Mouse (Mus musculus) spleen, adult 2 months (tissue): ENCODE measurements at regions not wholly inside any gene's neighbourhood (a gene's known extent, or its start where the extent isn't known, plus 50 kb on each side); places are given as distances from the start of the nearest gene placed in this dataset.

Source experiments
- DNase-seq, 2 experiments: peaks; one replicate each; pipeline versions ENCODE4 v3.0.0 to v3.0.0-alpha.2; 2012 to 2021; ENCODE audit warnings: low spot score in 2 of 2, low read depth in 1 of 2
- H3K27ac ChIP-seq: fragments of 200-500 bp; 2 replicates; pipeline ENCODE4 v1.5.1; 2012; ENCODE audit warnings: low read length, inconsistent platforms; ENCODE audit not compliant: insufficient read depth
- H3K27me3 ChIP-seq: fragments of 200-500 bp; 2 replicates; pipeline ENCODE4 v1.6.1; 2012; ENCODE audit warnings: mild to moderate bottlenecking, moderate library complexity, low read length, inconsistent platforms; ENCODE audit not compliant: control insufficient read depth, insufficient read depth
- H3K36me3 ChIP-seq: fragments of 200-500 bp; 2 replicates; pipeline ENCODE4 v1.6.1; 2012; ENCODE audit warnings: mild to moderate bottlenecking, low read length, inconsistent platforms; ENCODE audit not compliant: control insufficient read depth, insufficient read depth
- H3K4me1 ChIP-seq: fragments of 200-500 bp; 2 replicates; pipeline ENCODE4 v1.6.1; 2011; ENCODE audit warnings: inconsistent platforms; ENCODE audit not compliant: control insufficient read depth, insufficient read depth, insufficient read length
- H3K4me3 ChIP-seq: fragments of 200-500 bp; 2 replicates; pipeline ENCODE4 v1.5.1; 2011; ENCODE audit warnings: mild to moderate bottlenecking, inconsistent platforms; ENCODE audit not compliant: insufficient read depth, insufficient read length; ENCODE audit errors: extremely low read depth
- CTCF ChIP-seq: fragments of 200-500 bp; IDR thresholded peaks from 2 replicates; pipeline ENCODE4 v1.5.1; 2011; ENCODE audit warnings: mild to moderate bottlenecking, inconsistent platforms; ENCODE audit not compliant: insufficient read depth, insufficient read length, insufficient replicate concordance; ENCODE audit errors: extremely low read depth
- POLR2A ChIP-seq: fragments of 200-500 bp; IDR thresholded peaks from 2 replicates; pipeline ENCODE4 v1.6.1; 2011; ENCODE audit warnings: low read depth, low read length, inconsistent platforms
- WGBS: fragments of 180-500 bp; shearing (Covaris S2); methylation state at CpG from one replicate; pipeline ENCODE4 v1.1.7; 2018; 5-methylcytosine and 5-hydroxymethylcytosine counted together

DNA sequence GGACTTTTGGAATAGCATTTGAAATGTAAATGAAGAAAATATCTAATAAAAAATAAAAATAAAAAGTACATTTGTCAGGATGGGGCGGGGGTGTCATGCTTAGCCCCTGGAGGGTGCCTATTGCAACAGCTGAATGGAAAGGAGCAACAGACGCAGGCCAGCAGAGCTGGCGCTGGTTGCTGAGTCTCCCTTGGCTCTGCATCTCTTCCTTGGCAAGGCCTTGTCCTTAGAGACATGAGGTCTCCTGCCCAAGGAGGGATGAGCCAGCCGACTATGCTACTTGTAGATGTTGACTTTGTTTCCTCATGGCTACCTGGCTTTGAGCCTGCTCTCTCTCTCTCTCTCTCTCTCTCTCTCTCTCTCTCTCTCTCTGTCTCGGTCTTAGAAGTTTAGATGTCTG, 166.4 kb downstream of the Opa1 start:
- 89% methylated on average over 5 of the region's 5 CpGs for WGBS
- H3K4me1 ChIP-seq = no peaks in the 10 kb centered on the region
- no peak for DNase-seq
- no peak overlapping the region for H3K27ac ChIP-seq
- H3K27me3 ChIP-seq = no peaks in the 10 kb centered on the region
- no peak for TF ChIP-seq POLR2A
- TF ChIP-seq CTCF = no peak
- no peaks in the 10 kb centered on the region for H3K36me3 ChIP-seq
- no peak overlapping the region for H3K4me3 ChIP-seq

DNA sequence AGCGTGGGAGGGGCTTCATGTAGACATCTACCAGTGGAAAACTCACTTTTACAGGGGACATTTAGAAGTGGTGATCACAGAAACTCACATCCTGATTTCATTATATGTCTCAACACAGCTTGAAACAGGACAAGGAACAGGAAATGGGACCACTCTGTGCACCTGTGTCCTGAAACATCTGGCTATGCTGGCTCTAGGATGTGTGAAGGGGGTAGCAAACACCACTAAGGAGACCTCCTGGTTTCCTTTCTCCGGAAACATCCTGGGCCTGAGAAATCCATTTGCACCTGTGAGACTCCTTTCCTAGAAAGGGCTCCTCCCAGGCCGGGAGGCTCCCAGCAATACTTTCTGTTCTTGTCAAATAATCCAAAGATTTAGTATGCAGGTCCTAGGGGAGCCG, 167.1 kb downstream of the Opa1 start:
- no peak overlapping the region for H3K4me3 ChIP-seq

DNA sequence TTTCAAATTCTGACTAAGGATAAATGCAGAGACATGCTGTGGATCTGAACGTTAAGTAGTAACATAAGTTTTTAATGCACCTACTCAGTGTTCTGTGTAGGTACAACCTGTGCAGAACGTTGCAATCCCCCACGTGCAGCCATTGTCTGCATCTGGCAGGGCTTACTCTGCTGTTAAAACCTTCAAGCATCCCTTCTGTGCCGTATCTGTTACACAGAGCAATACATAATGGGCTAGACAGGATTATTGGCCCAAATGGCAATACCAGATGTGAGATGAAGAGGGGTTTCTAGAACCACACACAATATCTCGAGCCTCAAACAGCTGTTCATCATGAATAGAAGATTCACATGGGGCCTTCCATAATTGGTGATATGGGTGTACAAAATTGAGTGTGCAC, 170.0 kb downstream of the Opa1 start:
- H3K36me3 ChIP-seq = no peaks in the 10 kb centered on the region
- no peaks in the 10 kb centered on the region for H3K4me1 ChIP-seq
- TF ChIP-seq POLR2A (no peak), CTCF (no peak)
- no peaks in the 10 kb centered on the region for H3K27me3 ChIP-seq
- no peak for DNase-seq
- H3K4me3 ChIP-seq = no peak overlapping the region
- whole genome bisulfite sequencing = 85% methylated on average over 5 of the region's 5 CpGs
- no peak overlapping the region for H3K27ac ChIP-seq

More for the DNA sequence above, 167.1 kb downstream of the Opa1 start:
- H3K27ac ChIP-seq = no peak overlapping the region
- no peaks in the 10 kb centered on the region for H3K4me1 ChIP-seq
- TF ChIP-seq POLR2A (no peak), CTCF (no peak)
- DNase-seq = no peak
- H3K36me3 ChIP-seq = no peaks in the 10 kb centered on the region
- 86% methylated on average over 4 of the region's 4 CpGs for WGBS
- H3K27me3 ChIP-seq = no peaks in the 10 kb centered on the region

DNA sequence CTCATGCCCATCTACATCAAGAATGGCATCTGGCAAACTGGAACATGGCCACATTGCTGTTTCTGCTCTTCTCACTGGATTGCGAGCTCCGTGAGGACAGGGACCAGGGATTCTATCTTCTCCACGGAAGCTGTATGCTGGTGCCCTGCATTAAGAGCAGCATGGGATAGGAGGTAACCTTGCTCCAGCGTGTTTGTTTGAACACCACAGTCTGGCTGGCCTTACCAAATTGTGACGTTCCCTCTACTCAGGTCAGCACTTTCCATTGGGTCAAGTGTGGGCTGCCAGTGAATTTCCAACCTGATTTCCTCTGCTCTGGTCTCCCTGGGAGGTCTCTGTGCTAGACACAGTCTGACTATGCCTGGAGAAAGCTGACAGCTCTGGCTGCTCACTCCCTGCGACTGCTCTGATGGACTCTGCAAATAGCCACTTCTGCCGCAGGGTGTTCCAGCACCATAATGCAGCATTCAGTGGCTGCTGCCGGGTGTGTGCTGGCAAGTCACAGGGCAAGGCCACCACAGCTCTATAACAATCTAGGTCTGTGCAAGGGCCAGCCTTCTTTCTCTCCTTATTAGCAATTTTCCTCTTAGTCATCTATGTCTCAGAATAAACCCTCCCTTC, 175.6 kb downstream of the Opa1 start:
- WGBS = 83% methylated on average over 8 of the region's 8 CpGs
- TF ChIP-seq CTCF (no peak), POLR2A (no peak)
- Histone ChIP-seq H3K4me1 (no peaks in the 10 kb centered on the region), H3K27me3 (no peaks in the 10 kb centered on the region), H3K27ac (no peak overlapping the region), H3K4me3 (no peak overlapping the region), H3K36me3 (no peaks in the 10 kb centered on the region)
- DNase-seq = no peak

DNA sequence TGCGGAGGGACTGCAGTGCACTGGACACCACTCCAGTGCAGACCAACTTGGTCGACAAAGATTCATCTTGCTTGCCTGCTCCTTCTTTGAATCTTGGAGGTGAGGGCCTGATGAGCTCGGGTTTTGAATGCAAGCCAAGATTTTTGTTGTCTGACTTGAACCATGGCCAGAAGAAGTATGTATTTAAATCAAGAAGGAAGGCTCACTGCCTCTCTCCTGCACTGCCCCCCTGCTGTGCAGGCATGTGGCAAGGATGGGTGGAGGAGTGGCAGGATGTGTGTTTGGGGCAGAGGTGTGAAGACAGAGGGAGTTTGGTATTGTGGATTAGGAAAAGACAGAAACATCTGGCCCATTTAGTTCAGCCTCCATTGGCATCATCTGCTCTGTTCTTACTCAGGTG, 179.1 kb downstream of the Opa1 start:
- WGBS = 80% methylated on average over 3 of the region's 3 CpGs
- no peaks in the 10 kb centered on the region for H3K27me3 ChIP-seq
- H3K36me3 ChIP-seq = no peaks in the 10 kb centered on the region
- no peak overlapping the region for H3K4me3 ChIP-seq
- no peaks in the 10 kb centered on the region for H3K4me1 ChIP-seq
- H3K27ac ChIP-seq = no peak overlapping the region
- no peak for TF ChIP-seq CTCF
- TF ChIP-seq POLR2A = no peak
- DNase-seq = no peak

DNA sequence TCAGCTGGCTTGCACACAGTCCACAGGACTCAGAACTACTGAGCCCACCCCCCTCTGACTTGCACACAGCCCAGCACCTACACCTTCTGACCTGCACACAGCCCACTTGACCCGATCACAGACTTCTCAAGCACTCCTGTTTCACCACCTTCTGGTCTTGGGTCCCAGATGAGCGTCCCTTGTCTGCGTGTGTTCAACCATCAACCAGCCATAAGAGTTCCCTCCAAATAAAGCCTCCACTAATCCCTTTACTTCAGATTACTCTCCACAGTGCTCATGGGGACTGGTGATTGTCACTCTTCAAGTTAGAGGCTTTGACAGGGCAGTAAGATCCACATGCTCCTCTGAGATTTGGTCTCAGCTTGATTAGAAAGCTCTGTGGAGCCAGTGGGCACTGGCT, 180.3 kb downstream of the Opa1 start:
- no peak for TF ChIP-seq POLR2A
- no peak for TF ChIP-seq CTCF
- H3K27me3 ChIP-seq = no peaks in the 10 kb centered on the region

DNA sequence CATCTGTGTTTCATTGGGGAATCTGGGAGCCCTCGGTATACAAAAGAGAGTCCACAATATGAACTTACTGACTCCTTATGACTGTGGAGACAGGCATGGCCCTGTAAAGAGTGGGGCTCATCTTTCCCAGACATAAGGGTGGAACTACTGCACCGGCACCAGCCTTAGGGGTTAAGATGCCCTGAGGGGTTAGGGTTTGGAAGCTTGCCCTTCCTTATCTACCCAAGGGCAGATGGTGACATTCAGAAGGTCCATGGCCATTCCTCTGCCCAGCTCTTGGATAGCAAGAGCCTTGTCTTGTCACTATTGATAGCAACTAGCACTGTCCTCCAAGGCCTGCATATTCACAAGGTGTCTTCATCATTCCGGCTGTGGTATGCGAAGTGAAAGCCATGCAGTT, 181.5 kb downstream of the Opa1 start:
- Histone ChIP-seq H3K4me3 (no peak overlapping the region), H3K36me3 (no peaks in the 10 kb centered on the region), H3K4me1 (no peaks in the 10 kb centered on the region), H3K27ac (no peak overlapping the region), H3K27me3 (no peaks in the 10 kb centered on the region)
- TF ChIP-seq CTCF (no peak), POLR2A (no peak)
- WGBS = 91% methylated on average over 4 of the region's 4 CpGs
- DNase-seq = no peak

More for the DNA sequence above, 180.3 kb downstream of the Opa1 start:
- WGBS = 93% methylated on average over 3 of the region's 3 CpGs
- Histone ChIP-seq H3K36me3 (no peaks in the 10 kb centered on the region), H3K27ac (no peak overlapping the region), H3K4me1 (no peaks in the 10 kb centered on the region), H3K4me3 (no peak overlapping the region)
- DNase-seq = no peak
